Mouse (Mus musculus) liver, embryonic 14.5 days (tissue): Measurements from ENCODE around the gene Mrps25. TPM values are rescaled to one million over a fixed set of nuclear protein-coding genes. Genes with fewer than 3 reads are reported as not detected.

ENCODE experiments used
- ATAC-seq: fragments of 200-750 bp; cut with Nextera tagmentation; 2 replicates; pipeline ENCODE4 v1.8.0; 2017; ENCODE audit warnings: moderate number of reproducible peaks, mild to moderate bottlenecking, moderate library complexity; ENCODE audit not compliant: insufficient read depth
- DNase-seq, 3 experiments: peaks; one replicate each; pipeline ENCODE4 v3.0.0-alpha.2; 2012 to 2013; ENCODE audit warnings: low read depth in 3 of 3, low spot score in 3 of 3
- H3K27ac ChIP-seq: fragments of 300-500 bp; sonication (generic); 2 replicates; pipeline ENCODE4 v1.5.1; 2014; ENCODE audit warnings: moderate library complexity, mild to moderate bottlenecking, control low read depth, inconsistent platforms
- H3K27me3 ChIP-seq: fragments of 300-500 bp; sonication (generic); 2 replicates; pipeline ENCODE4 v1.6.1; 2014; ENCODE audit warnings: mild to moderate bottlenecking, low read length, moderate library complexity; ENCODE audit not compliant: control insufficient read depth, insufficient read depth
- H3K36me3 ChIP-seq: fragments of 300-500 bp; sonication (generic); replicated peaks from 2 replicates; pipeline ENCODE4 v1.6.1; 2014; ENCODE audit warnings: low read depth; ENCODE audit not compliant: control insufficient read depth, insufficient read depth
- H3K4me1 ChIP-seq, 2 experiments: fragments of 200-500 bp in 1 of 2; fragments of 300-500 bp in 1 of 2; sonication (generic) in 1 of 2; replicated peaks; 2 replicates each; pipeline ENCODE4 v1.6.1; 2012 to 2014; ENCODE audit warnings: antibody characterized with exemption in 1 of 2, inconsistent platforms in 1 of 2, low read length in 1 of 2; ENCODE audit not compliant: control insufficient read depth in 2 of 2, insufficient read depth in 2 of 2
- H3K4me2 ChIP-seq: fragments of 300-500 bp; sonication (generic); 2 replicates; pipeline ENCODE4 v1.6.1; 2014; ENCODE audit warnings: low read depth, mild to moderate bottlenecking, control low read depth, moderate library complexity
- H3K4me3 ChIP-seq, 2 experiments: fragments of 200-500 bp in 1 of 2; fragments of 300-500 bp in 1 of 2; sonication (generic) in 1 of 2; 2 replicates each; pipeline ENCODE4 v1.5.1; 2012 to 2014; ENCODE audit warnings: low read depth in 2 of 2, low read length in 2 of 2, mild to moderate bottlenecking in 2 of 2, control low read depth in 1 of 2, inconsistent platforms in 1 of 2, moderate library complexity in 1 of 2; ENCODE audit not compliant: insufficient read depth in 1 of 2
- H3K9ac ChIP-seq: fragments of 300-500 bp; sonication (generic); replicated peaks from 2 replicates; pipeline ENCODE4 v1.6.1; 2014; ENCODE audit warnings: mild to moderate bottlenecking, control low read depth, moderate library complexity
- H3K9me3 ChIP-seq: fragments of 300-500 bp; sonication (generic); 2 replicates; pipeline ENCODE4 v1.6.1; 2016; ENCODE audit warnings: low read length, mixed read lengths; ENCODE audit not compliant: control insufficient read depth
- CTCF ChIP-seq: IDR thresholded peaks from 2 replicates; pipeline ENCODE4 v1.5.1; 2016; ENCODE audit warnings: antibody characterized with exemption, low read depth, control low read depth
- EP300 ChIP-seq: IDR thresholded peaks from 2 replicates; pipeline ENCODE4 v1.6.1; 2016; ENCODE audit warnings: antibody characterized with exemption, low read depth
- WGBS: fragments of 180-500 bp; shearing (Covaris S2); extraction: QIAGEN DNeasy Blood & Tissue Kit; methylation state at CpG from one replicate; pipeline ENCODE4 v1.1.7; 2014; ENCODE audit not compliant: insufficient replicate concordance; 5-methylcytosine and 5-hydroxymethylcytosine counted together
- polyA plus RNA-seq, 2 experiments: library from polyadenylated mRNA; depleted of rRNA in 1 of 2; stranded (reverse) in 1 of 2; unstranded in 1 of 2; fragments of >200 nt; fragmentation: Nextera tagmentation in 1 of 2; extraction: Ambion mirVana in 1 of 2; gene quantifications; 2 replicates each; pipeline versions ENCODE4 v1.2.1 to v1.2.3; 2012 to 2014

Mrps25 gene
- polyA plus RNA-seq, 2 experiments: 18.2 to 37.1 TPM

GRCm38 (mm10) chr6:92214055-92214772 lies 30.4 kb upstream of the Mrps25 start:
- under 1% methylated on average over 48 of the region's 48 CpGs for WGBS
- no peak for DNase-seq
- TF ChIP-seq EP300 (no peak), CTCF (no peak)

GRCm38 (mm10) chr6:92199414-92199813 lies 15.6 kb upstream of the Mrps25 start:
- TF ChIP-seq CTCF (no peak), EP300 (no peak)
- Histone ChIP-seq H3K27me3 (no peaks in the 10 kb centered on the region), H3K4me1 (peaks cover 0 to 6% of the 10 kb centered on the region in 2 experiments; a peak in 2 of 4 replicates), H3K4me2 (no peak overlapping the region), H3K36me3 (peaks cover 33% of the 10 kb centered on the region), H3K9ac (no peak overlapping the region), H3K9me3 (no peaks in the 10 kb centered on the region), H3K4me3 (no peak overlapping the region), H3K27ac (no peak overlapping the region)
- DNase-seq: no peak
- ATAC-seq: no peak
- 83% methylated on average over 8 of the region's 8 CpGs for WGBS

More at GRCm38 (mm10) chr6:92214055-92214772, 30.4 kb upstream of the Mrps25 start:
- Histone ChIP-seq H3K4me1 (peaks cover 10 to 14% of the 10 kb centered on the region in 2 experiments), H3K4me3 (peak overlapping the region; percentile 92 to 93), H3K36me3 (no peaks in the 10 kb centered on the region; the same call in 1 of the 2 replicates), H3K4me2 (peak overlapping the region; percentile 86), H3K27me3 (no peaks in the 10 kb centered on the region), H3K9me3 (no peaks in the 10 kb centered on the region), H3K9ac (peak overlapping the region; percentile 90), H3K27ac (peak overlapping the region; percentile 26)
- peak; percentile 76; the same call in 1 of the 2 replicates for ATAC-seq

GRCm38 (mm10) chr6:92184178-92184577 lies 345 bp upstream of the Mrps25 start:
- Histone ChIP-seq H3K9me3 (no peaks in the 10 kb centered on the region), H3K9ac (peak overlapping the region; percentile 78), H3K27me3 (no peaks in the 10 kb centered on the region), H3K4me2 (peak overlapping the region; percentile 85), H3K4me1 (peaks cover 7 to 8% of the 10 kb centered on the region in 2 experiments), H3K36me3 (peaks cover 6% of the 10 kb centered on the region), H3K27ac (no peak overlapping the region; the same call in 1 of the 2 replicates), H3K4me3 (peak overlapping the region; percentile 72 to 89)
- TF ChIP-seq CTCF: 0 out of 2 replicates have a peak, but pooled peaks have one; percentile 27
- no peak for TF ChIP-seq EP300
- DNase-seq (peak in 2 of 3 experiments; percentile 15 to 31), ATAC-seq (peak; percentile 39; the same call in 1 of the 2 replicates)
- WGBS: 2% methylated on average over 10 of the region's 10 CpGs

GRCm38 (mm10) chr6:92176450-92176849 lies 7.4 kb downstream of the Mrps25 start:
- DNase-seq: no peak
- WGBS: 76% methylated on average over 1 of the region's 1 CpGs
- H3K27ac ChIP-seq: no peak overlapping the region

GRCm38 (mm10) chr6:92162724-92163123 lies 21.1 kb downstream of the Mrps25 start:
- Histone ChIP-seq H3K4me2 (no peak overlapping the region), H3K36me3 (peaks cover 70% of the 10 kb centered on the region), H3K9ac (no peak overlapping the region), H3K4me1 (no peaks in the 10 kb centered on the region), H3K27me3 (no peaks in the 10 kb centered on the region), H3K27ac (no peak overlapping the region), H3K4me3 (no peak overlapping the region), H3K9me3 (no peaks in the 10 kb centered on the region)
- 78% methylated on average over 1 of the region's 1 CpGs for WGBS
- DNase-seq: no peak
- no peak for ATAC-seq
- no peak for TF ChIP-seq EP300
- TF ChIP-seq CTCF: no peak

More at GRCm38 (mm10) chr6:92176450-92176849, 7.4 kb downstream of the Mrps25 start:
- no peak overlapping the region for H3K9ac ChIP-seq
- H3K9me3 ChIP-seq: no peaks in the 10 kb centered on the region
- H3K4me1 ChIP-seq: no peaks in the 10 kb centered on the region
- no peak for ATAC-seq
- H3K36me3 ChIP-seq: peaks cover 26% of the 10 kb centered on the region
- no peak overlapping the region for H3K4me2 ChIP-seq
- H3K4me3 ChIP-seq: no peak overlapping the region
- TF ChIP-seq CTCF (no peak), EP300 (no peak)
- no peaks in the 10 kb centered on the region for H3K27me3 ChIP-seq
